Mouse (Mus musculus) CH12.LX (cell line): ENCODE data around the gene Zfp773.

Source experiments
- CTCF ChIP-seq, 2 experiments: IDR thresholded peaks in 1 of 2; conservative IDR thresholded peaks in 1 of 2; 2 replicates each; pipeline ENCODE4 v1.5.1; 2011 to 2012; ENCODE audit warnings: low read depth in 2 of 2, low read length in 2 of 2, improper control_type of control experiment in 1 of 2, inconsistent platforms in 1 of 2, mild to moderate bottlenecking in 1 of 2, moderate library complexity in 1 of 2
- HCFC1 ChIP-seq: IDR thresholded peaks from 2 replicates; pipeline ENCODE4 v1.6.1; 2012; ENCODE audit warnings: low read depth, mild to moderate bottlenecking, inconsistent platforms, low read length, improper control_type of control experiment
- IRF4 ChIP-seq: IDR thresholded peaks from 2 replicates; pipeline ENCODE4 v1.6.1; 2014; ENCODE audit warnings: low read depth, mild to moderate bottlenecking, inconsistent platforms, low read length, improper control_type of control experiment
- MYC ChIP-seq: IDR thresholded peaks from 2 replicates; pipeline ENCODE4 v1.6.1; 2011; ENCODE audit warnings: low read depth, mild to moderate bottlenecking, improper control_type of control experiment, low read length
- POLR2A ChIP-seq: IDR thresholded peaks from 2 replicates; pipeline ENCODE4 v1.6.1; 2011; ENCODE audit warnings: low read depth, mild to moderate bottlenecking, improper control_type of control experiment, low read length

GRCm38 (mm10) chr7:7144215-7144614 is 7.7 kb upstream of the Zfp773 start:
- TF ChIP-seq CTCF (conservative IDR thresholded peaks at IDR 0.05 in 1 of 2, IDR thresholded peaks at IDR 0.05 in 1 of 2; ENCODE audit: low read depth in 2 of 2, low read length in 2 of 2) = peak in 1 of 2 experiments; percentile 57; a peak in 2 of 4 replicates
- TF ChIP-seq MYC = peak; percentile 58; the same call in 1 of the 2 replicates
- no peak for TF ChIP-seq POLR2A
- TF ChIP-seq HCFC1 = no peak
- no peak for TF ChIP-seq IRF4
